ENCODE assay signal across 12 mouse cellular contexts in the genomic region with DNA sequence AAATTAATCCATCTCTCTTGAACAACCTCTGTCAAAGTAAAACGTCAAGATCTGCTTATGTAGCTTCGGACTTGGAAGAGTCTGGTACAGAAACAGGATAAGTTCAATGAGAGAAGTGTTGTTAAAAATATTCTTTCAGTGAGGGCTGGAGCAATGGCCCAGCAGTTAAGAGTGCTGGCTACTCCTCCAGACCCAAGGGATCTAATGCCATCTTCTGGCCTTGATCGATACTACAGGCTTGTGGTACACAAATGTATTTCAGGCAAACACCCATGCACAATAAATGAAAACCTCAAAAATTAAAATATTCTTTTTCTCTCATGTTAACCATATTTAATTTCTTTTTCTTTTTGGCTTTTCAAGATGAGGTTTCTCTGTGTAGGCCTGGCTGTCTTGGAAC. TPM values are rescaled to one million over a fixed set of nuclear protein-coding genes. Genes with fewer than 3 reads are reported as not detected.
DNase-seq lines count a peak whose midpoint lies in the region; ATAC-seq lines count a peak whose summit lies in the region.
"Had no signal": no experiment of that assay in that cellular context is flagged by ENCODE, and none has a peak within 500 bp of the region (broad histone marks: within the 10 kb centered on the region; RNA-seq: fewer than 3 reads in every experiment).

No protein-coding gene starts in this region.

- peak overlapping the region; percentile 78 for H3K27ac ChIP-seq in hindbrain, embryonic 13.5 days
- H3K27ac ChIP-seq in hindbrain, embryonic 11.5 days (ENCODE audit: low read depth, low read length), result no peak overlapping the region
- H3K27ac ChIP-seq: midbrain, embryonic 12.5 days had no signal

- peaks cover 20% of the 10 kb centered on the region for H3K36me3 ChIP-seq in hindbrain, embryonic 13.5 days
- no peaks in the 10 kb centered on the region for H3K36me3 ChIP-seq in hindbrain, embryonic 11.5 days (ENCODE audit: control insufficient read depth, insufficient read depth, low read length)
- H3K36me3 ChIP-seq: midbrain, embryonic 12.5 days had no signal

- no peak for DNase-seq in hindbrain, embryonic 11.5 days (ENCODE audit: low spot score)
- peak; percentile 61 for DNase-seq in lung, postnatal 10 days
- DNase-seq in lung, postnatal 25 days (ENCODE audit: low spot score), result no peak
- DNase-seq in ES-CJ7 (ENCODE audit: low read depth, low spot score), result peak; percentile 59
- no peak for DNase-seq in spleen, postnatal 14 days (ENCODE audit: low spot score in 2 of 2)
- no peak for DNase-seq in cerebellum, adult 11-12 months
- DNase-seq: heart, adult 11 months; right cerebral cortex, postnatal 25 days had no signal

- H3K9ac ChIP-seq in hindbrain, embryonic 13.5 days, result no peak overlapping the region
- H3K9ac ChIP-seq in hindbrain, embryonic 11.5 days (ENCODE audit: low read depth, low read length), result no peak overlapping the region
- H3K9ac ChIP-seq: midbrain, embryonic 12.5 days had no signal

- ATAC-seq in hindbrain, embryonic 13.5 days (ENCODE audit: low FRiP score), result no peak
- no peak for ATAC-seq in hindbrain, embryonic 11.5 days (ENCODE audit: low FRiP score)
- peak; percentile 60; the same call in 1 of the 2 replicates for ATAC-seq in megakaryocyte progenitor cell, adult 5-6 weeks (replicated peaks; ENCODE audit: poor library complexity)
- ATAC-seq: activated CD4-positive, CD25-positive, alpha-beta regulatory T cell, adult 4 months had no signal

- H3K9me3 ChIP-seq in hindbrain, embryonic 13.5 days, result no peaks in the 10 kb centered on the region
- H3K9me3 ChIP-seq in hindbrain, embryonic 11.5 days (ENCODE audit: control insufficient read depth, low read length), result no peaks in the 10 kb centered on the region
- H3K9me3 ChIP-seq: midbrain, embryonic 12.5 days had no signal

- peaks cover 12% of the 10 kb centered on the region for H3K4me1 ChIP-seq in hindbrain, embryonic 13.5 days (replicated peaks)
- H3K4me1 ChIP-seq in hindbrain, embryonic 11.5 days (replicated peaks; ENCODE audit: control insufficient read depth, insufficient read depth, low read length), result no peaks in the 10 kb centered on the region
- H3K4me1 ChIP-seq: midbrain, embryonic 12.5 days had no signal

- no peaks in the 10 kb centered on the region for H3K27me3 ChIP-seq in hindbrain, embryonic 13.5 days
- H3K27me3 ChIP-seq in hindbrain, embryonic 11.5 days (ENCODE audit: control insufficient read depth, insufficient read depth, low read length), result no peaks in the 10 kb centered on the region
- H3K27me3 ChIP-seq: midbrain, embryonic 12.5 days had no signal

- WGBS in hindbrain, embryonic 13.5 days, result 92% methylated on average over 3 of the region's 3 CpGs
- 86% methylated on average over 3 of the region's 3 CpGs for WGBS in hindbrain, embryonic 11.5 days

- no peak overlapping the region for H3K4me2 ChIP-seq in hindbrain, embryonic 13.5 days
- no peak overlapping the region for H3K4me2 ChIP-seq in hindbrain, embryonic 11.5 days (replicated peaks; ENCODE audit: low read depth, low read length)
- H3K4me2 ChIP-seq: midbrain, embryonic 12.5 days had no signal

- no peak overlapping the region for H3K4me3 ChIP-seq in hindbrain, embryonic 13.5 days
- no peak overlapping the region for H3K4me3 ChIP-seq in hindbrain, embryonic 11.5 days (ENCODE audit: low read depth, low read length)
- H3K4me3 ChIP-seq: midbrain, embryonic 12.5 days had no signal

RNA-seq across cellular contexts. Expression of gene Cers5, which starts 23.4 kb away (rescaled TPM):
- polyA plus RNA-seq in hindbrain, embryonic 13.5 days (2015; fragmentation: Nextera tagmentation; extraction: Ambion mirVana), result 73.6 and 74.3 TPM in 2 replicates
- 61.6 and 66.6 TPM in 2 replicates for polyA plus RNA-seq in hindbrain, embryonic 11.5 days (2014; fragmentation: Nextera tagmentation; extraction: Ambion mirVana)
- total RNA-seq in megakaryocyte progenitor cell, adult 5-6 weeks (2015), result 42.9 and 49.4 TPM in 2 replicates
- total RNA-seq in megakaryocyte progenitor cell, adult 5-6 weeks (2017), result 20.6 and 23.0 TPM in 2 replicates

Comparison
In these comparisons a context has a peak if more than half of its experiments do, and no peak if none do; other contexts are left out.
1. DNase-seq: peak in lung, postnatal 10 days (single experiment) and ES-CJ7 (single experiment); none in hindbrain, embryonic 11.5 days (single experiment), lung, postnatal 25 days (single experiment), spleen, postnatal 14 days (0 of 2) and cerebellum, adult 11-12 months (single experiment).